Mouse (Mus musculus) fat pad, adult 2 months (tissue): Measurements from ENCODE around the gene Serp2.

Experiments used
- DNase-seq: peaks from one replicate; pipeline ENCODE4 v3.0.0-alpha.2; 2011; ENCODE audit warnings: low read depth, low spot score; ENCODE audit errors: extremely low read depth

Gene Serp2

DNA sequence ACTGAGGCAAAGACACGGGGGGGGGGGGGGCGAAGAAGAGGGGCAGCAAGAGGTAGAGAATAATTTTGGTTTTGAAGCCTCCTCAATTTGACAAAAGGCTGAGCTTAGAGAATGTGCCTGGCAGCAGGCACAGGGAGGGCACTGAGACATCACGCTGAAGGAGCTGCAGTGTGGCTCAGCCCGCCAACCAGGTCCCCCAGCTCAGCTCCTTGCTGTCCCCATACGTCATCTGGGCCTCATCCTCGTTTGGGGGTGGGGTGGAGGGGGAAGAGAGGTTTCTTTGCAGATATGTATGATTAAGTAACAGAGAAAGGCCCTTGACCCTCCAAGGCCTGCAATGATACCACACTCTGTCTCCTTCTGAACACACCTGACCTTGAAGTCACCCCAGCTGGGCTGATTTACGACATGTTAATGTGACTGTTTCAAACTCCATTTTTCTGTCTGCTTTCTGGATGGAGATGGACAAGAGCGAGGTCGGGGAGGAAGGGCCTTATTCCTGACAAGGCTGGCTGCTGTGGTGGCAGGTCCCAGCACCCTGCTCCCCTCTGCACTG is 28.9 kb downstream of the Serp2 start:
- no peak for DNase-seq

DNA sequence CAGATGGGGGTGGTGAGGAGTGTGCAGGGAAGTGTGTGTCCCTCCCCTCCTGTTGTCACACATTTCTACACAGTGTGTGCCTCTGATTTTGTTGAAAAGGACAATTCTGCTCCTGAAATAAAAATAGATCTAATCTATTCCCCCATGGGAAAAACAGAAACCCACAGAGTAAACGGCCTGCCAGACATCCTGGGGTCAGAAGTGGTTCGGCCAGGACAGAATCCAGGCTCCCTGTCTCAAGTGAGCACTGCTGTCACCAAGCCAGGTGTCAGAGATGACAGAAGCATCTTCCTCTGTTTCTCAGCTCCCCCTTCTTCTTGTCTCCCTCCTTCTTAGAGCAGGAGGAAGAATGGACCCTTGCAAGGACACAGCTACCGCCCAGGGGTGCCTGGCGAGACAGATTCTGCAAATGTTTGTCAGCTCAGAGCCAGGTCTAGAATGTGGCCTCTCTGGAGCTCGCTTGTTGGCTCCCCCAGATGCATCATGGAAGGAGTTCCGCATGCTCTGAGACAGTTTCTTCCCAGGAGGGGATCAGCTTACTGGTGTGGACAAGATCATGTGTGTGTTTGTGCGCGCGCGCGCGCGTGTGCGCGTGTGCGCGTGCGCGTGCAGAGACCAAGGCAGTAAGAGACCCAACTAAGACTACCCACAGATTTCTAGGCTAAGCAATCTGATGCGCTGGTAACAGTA is 29.5 kb downstream of the Serp2 start:
- DNase-seq = no peak

DNA sequence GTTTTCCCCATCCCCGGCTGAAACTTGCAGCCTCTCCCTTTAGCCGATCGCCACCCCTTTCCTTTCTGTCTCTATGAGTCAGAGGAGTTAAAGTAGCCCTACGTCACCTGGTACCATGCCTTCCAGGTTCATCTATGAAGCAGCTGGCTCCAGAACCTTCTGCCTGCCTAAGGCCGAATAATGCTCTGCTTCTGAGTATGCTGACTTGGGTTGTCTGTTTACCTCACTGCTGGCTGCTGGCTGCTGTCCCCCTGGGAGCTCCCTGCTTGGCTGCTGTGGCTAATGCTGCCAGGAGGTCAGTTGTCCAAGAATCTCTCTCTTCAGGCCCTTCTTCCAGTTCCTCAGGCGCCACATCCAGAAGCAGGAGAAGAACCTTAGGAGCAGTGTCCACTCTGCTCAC is 30.2 kb downstream of the Serp2 start:
- no peak for DNase-seq

DNA sequence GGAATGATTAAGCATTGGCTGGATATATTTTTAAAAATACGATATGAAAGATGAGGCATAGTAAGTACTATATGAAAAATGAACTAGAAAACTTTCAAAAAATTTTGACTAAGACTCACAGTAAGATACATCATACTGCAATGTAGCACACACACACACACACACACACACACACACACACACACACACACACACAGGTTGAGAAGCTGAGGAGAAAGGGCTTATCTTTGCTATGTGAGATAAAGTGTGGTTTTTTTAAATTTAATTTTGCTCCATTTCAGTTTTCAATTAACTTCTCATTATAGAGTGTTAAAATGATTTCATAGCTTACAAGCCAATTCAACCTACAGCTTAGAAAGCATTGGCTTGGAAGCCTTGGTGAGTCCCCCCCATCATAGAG is 33.3 kb downstream of the Serp2 start:
- DNase-seq = no peak

DNA sequence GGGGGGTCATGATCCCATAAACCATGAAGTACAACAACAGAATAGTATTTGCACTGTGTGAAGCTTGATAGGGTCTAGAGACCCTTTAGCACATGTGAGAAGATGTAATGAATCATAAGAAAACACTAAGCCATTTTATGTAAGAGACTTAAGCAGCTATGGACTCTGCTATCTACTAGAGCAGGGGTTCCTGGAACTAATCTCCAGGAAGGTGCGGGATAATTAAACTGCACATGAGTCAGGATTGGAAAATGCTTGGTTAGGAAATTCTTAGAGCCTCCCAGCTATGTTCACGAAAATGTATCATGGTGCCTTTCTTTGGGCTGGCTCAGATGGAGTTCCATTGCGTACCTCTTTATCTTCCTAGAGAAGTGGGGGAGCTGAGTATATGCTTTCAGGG is 35.4 kb downstream of the Serp2 start:
- no peak for DNase-seq

DNA sequence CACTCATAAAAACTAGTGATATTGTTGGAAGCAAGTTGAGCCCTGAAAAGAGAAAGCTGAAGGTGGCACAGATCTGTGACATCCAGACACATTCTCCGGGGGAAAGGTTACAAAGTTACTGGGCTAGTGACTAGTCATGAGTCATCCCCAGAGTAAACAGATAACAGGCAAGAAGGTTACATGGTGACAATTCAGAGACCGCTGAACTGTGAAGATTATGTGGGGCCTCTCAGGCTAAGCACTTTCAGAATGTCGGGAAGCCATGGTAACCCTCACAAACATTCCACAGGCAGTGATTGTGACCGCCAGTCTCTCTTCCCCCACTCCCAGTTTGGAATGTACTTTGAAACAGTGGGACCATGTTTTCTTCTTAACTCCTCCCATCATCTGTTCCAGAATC is 36.1 kb downstream of the Serp2 start:
- DNase-seq = no peak

DNA sequence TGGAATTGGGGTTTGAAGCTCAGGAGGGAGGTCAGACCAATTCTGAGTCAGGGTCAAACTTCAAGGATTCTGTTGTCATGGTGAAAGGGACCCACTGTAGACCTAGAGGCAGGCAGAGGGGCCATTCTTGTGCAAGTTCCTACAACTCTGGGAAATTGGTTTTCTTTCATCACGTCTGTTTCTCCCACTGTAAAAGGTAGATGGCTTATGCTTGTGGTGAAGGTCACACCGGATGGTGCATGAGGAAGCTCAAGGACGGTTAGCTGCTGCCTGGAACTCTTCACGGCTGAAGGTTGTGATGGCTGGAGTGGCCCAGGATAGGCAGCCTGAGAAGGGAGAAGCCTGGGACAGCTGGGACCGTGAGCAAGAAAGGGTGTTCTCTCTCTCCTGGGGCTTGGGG is 38.5 kb downstream of the Serp2 start:
- no peak for DNase-seq

DNA sequence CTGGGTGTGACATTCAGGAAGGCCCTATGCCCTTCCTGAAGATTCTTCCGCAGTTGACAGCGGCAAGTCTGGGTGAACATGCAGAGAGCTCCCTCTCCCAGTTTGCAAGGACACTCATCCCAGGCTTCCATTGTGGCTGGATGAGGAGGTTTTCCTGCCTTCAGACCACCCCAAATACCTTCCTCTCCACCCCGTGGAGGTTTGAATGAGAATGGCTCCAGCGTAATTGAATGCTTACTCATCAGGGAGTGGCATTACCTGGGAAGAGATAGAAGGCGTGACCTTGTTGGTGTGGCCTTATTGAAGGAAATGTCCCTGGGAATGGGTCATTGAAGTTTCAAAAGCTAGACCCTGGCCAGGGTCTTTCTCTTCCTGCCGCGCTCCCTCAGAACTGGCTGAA is 41.1 kb downstream of the Serp2 start:
- DNase-seq = no peak

DNA sequence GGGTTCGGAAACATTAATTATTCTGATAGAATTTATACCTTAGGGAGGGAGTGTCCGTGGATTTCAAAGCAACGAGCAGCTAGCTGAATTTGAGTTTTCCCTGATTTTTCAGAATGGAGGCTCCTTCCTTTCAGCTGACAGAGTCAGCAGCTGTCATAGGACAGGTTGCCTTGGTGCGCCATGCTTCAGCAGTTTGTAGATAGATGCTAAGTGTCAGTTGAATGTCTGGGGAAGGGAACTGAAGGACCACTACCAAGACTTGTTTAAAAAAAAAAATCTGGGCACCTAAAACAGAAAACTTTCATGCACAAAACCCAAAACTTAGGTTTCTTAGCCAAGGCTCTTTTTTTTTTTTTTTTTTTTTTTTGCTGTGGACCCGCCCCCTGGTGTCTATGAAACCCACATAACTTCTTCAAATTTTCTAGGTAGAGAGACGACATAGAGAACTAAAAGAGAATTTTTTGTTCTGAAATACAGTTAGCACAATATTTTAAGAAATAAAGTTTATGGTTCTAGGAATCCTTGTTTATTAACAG is 42.6 kb downstream of the Serp2 start:
- no peak for DNase-seq

DNA sequence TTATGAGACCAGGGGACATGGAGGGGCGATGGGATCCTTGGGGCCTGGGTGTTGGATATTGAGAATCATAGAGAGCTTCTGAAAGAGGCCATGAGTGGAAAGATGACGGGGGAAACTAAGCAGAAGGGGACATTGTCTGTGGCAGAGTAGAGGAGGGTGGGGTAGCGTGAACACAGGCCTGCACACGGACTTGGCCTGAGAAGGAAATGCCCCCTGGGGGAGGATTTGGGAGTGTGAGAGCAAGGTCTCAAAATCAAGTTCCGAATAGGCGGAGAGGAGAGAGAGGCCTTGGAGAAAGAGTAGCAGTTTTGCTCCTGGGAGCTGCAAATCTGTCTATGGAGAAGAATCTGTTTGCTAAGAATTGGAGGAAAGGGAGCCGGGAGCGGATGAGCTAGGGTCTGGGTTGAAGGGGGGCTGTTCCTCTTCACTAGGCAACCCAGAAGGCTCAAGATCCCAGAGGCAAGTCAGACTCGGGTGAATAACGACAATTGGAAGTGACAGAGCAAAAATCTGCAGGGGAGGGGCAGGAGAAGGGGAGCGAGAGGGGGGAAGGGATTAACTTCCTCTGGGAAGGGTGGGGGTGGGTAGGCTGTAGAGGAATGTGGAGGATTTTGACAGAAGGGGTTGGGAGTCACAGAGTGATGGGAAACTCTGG is 43.2 kb downstream of the Serp2 start:
- no peak for DNase-seq

DNA sequence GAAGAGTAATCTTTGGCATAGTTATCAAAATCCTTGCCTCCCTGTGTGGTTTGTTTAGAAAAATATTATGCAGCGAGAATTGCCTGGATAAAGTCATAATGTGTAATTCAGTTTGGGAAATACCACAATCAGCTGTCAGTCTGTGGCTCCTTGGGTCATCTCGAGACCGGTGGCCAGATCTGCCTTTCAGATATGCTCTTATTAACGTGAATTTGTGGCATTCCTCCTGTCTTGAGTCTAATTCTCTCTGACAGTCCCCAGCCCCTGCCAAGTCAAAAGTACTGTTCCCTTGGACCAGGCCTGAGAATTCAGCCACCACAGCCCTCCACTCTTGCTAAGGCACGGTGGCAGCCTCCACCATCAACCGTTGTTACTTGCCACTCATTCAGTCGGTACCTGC is 44.7 kb downstream of the Serp2 start:
- no peak for DNase-seq

DNA sequence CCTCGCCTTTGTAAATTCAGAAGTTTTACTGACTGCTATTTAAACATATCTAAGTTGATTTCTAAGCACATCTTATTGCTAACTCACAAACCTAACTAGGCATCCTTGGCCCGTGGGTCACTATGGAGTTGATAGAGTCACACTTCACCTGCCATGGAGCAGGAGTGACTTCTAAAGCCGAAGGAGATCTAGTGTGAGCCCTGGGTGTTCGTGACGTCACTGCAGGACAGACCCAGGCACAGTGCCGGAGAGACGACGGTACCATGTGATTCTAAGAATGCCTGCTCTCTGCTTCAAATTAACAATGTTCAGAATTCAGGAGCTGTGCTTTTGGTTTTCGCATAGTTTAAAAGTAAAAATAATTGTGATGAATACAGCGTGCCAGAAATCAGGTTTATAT is 48.0 kb downstream of the Serp2 start:
- no peak for DNase-seq

DNA sequence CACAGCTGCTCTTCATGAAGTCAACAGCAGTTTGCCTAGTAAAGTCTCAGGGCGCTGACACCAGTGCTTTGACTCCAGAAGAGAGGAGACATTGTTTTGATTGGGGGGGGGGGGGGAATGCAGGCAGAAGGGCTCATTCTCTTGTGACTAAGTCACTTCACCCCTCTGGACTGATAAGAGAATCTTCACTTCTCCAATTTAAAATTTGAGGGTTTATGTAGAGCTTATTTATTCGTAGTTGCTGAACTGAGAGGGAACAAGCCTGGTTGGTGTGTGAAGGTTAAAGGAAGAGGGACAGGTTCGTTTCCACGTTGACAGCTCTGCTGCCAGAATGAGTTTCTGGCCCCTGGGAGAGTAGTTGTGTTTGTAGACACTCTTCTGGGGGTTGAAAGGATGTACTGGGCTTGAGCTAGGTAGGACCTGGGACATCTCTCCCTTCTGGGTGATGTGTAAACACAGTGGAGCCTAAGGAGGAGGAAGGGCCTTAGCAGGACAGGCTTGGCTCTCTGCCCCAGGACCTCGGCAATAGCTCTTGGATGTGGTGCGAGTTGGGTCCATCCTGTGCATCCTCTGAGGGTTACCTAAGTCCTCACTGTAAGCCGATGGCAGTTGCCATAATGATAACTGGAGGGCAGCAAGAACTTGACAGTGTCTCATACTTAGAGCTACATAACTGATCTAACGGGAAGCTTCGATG is 48.7 kb downstream of the Serp2 start:
- no peak for DNase-seq

DNA sequence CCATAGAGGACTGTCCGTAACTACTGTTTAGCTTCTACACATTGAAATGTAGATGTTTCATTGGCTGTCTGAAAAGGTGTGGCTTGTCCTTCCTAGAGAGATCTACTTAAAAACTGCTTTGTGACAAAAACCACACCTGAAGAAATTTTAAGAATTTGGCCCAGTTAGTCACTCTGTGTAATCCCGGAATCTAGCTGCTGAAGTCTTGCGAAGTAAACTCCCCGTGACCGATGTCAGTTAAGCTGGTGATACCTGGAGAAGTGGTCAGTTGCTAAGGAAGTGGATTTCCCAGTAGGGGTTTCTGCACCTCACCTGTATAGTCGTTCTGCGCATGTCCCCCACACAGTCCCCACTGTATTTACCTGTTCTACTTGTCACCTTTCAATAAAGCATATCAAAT is 49.3 kb downstream of the Serp2 start:
- no peak for DNase-seq

DNA sequence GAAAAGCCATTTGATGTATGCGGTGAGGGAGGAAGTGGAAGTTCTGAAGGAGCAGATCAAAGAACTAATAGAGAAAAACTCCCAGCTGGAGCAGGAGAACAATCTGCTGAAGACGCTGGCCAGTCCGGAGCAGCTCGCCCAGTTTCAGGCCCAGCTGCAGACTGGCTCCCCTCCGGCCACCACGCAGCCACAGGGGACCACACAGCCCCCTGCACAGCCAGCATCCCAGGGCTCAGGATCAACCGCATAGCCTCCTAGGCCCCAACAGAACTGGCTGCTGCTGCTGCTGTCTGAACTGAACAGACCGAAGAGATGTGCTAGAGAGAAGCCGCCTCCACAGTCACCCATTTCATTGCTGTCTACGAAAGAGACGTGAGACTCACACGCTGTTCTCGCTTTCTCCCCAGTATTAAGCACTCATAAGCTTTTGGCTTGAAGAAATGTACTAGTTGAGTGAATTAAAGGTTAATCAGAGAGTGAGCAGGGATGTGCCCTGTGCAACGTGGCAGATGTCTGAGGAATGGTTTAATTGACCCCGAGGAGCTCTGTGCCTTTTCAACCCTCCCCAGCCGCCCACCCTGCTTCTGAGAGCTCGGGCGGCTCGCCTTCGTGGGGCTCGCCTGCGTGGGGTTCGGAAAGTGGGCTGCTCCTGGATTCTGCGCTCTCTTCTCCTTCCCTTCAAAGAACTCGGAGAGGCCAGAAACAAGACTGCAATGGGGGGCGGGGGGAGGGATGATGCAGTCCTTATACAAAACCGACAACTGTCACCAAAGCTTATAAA is 50.1 kb downstream of the Serp2 start:
- no peak for DNase-seq

DNA sequence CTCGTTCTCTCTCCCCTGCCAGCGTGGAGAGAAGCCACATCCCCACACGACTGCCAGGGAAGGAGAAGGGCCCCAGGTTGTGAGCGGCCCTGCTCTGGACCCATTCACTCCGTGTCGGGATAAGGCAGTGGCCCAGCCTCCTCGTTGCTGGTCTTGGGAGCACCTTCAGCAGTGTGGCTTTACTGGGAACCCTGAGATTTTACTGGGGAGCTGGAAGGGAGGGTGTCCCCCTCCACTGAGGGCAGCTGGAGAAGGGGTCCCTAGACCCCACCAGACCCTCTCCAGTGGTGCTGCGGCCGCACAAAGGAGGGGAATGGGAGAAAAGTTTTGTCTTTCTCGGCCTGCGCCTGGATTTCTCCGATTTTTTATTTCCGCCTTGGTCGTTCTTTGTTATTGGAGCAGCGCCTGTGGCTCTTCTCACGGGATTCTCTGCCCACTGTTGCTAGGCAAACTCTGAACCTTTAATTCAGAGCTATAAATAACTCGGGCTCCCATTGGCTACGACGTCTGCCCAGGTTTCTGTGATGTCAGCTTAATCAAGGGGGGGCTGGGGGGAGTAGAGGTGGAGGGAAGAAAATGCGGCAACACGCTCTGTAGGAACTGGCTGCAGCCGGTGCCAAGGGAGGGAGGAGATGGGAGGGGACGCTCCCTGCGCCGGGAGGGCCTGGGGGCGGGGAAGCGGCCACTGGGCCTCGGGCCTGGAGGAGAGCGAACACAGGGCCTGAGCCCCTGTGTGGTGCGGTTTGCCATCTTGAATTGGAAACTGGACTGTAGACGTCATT is 51.1 kb downstream of the Serp2 start:
- no peak for DNase-seq

DNA sequence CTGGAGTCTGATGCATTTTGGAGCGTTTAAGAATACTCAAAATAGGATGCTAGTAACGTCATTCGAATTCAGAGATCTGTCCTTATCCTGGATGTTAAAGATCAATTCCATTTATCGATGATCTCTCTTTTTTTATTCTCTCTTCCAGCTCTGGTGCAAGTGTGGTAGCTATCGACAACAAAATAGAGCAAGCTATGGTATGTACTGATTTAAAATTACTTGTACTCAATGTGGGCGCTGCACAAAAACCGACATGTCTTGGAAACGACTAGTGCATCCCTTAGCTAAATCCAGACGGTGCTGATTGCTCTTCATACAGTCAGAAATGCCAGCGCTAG is 51.6 kb downstream of the Serp2 start:
- DNase-seq = no peak

DNA sequence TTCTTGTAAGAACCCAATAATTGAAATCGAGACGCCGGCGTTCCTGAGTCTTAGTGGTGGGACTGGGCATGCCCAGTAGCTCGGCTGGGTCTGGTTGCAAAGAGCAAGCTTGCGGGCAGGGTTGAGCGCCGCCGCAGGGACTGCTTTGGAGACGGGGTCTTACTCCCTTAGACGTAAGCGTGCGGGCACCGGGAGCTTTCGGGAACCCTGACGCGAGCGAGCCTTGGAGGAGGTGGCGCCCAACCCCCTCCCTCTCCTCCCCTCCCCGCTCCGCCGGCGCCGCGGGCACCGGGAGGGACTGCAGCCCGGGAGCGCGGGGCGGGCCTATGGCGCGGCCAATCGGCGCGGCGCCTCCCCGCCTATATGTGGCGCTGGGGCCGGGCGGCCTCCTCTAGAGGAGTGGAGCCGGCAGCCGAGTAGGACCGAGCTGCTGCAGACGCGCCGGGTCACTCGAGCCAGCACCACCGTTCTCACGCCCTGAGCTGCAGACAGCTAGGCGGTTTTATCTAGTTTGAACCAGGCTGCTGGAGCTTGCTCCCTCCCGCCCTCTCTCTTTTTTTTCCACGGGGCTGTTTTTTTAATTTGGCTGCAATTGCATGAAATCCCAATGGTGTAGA is 52.5 kb downstream of the Serp2 start:
- DNase-seq = no peak

DNA sequence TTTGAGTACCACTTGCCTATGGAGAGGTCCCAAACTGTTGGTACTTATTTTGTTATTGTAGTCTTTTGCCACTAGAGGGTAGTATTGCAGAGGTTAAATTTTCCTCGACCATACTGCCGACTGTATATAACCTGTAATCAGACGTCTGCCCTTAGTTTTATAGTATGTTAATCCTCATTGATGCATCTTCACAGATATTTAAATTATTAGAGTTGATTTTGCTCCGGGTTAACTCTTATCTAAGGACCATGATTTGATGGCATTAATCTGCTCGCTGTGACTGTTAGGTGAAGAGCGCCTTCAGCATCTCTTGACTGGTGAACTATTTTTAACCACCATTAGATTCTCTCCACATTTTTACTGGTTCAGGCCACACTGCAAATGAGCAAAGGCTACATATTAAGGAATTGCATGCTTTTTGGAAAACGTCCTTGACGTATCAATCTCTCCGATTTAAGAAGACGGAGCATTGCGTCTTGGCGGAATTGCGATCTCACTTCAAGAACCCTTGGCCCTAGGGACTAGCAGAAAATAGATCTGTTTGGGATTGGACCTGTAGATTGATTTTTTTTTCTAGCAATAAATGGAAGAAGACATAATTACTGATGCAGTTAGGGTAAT is 53.3 kb downstream of the Serp2 start:
- DNase-seq = no peak

DNA sequence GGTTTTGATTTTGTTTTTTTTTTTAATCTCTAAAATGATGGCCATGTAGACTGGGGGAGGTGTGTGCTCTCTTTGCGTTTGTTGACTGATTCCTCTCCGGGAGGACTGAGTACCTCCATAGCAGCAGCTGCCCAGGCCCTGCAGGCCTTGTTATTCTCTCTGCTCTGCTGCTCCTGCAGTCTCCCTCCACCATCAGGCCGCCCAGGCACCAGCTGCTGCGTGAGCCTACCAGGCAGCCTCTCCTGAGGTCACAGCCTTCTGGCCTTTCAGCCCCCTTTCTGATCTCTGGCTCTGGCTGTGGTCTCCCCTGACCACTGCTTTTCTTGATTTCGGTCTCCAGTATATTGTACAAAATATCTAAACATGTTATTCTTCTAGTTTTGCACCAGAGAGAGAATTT is 56.7 kb downstream of the Serp2 start:
- DNase-seq = no peak
